23 mouse cellular contexts compared by ENCODE assay signal in the genomic region with DNA sequence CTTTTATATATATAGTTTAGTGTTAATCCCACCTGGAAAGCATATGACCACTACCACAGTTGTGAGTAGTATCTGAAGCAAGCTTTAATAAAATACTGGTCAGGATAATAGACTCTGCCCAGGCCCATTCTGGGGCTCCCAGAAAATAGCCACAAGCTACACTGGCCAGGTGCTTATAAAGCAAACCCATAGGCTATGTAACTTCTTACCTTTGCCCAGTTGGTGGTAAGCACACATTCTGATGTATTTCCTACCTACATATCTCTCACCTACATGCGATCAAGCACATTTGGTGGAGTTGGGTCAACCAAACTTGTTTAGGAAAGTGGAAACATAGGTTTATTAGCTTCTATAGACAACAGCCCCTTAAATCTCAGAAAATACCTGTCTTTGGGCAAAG.
"Had no signal": no experiment of that assay in that cellular context is flagged by ENCODE, and none has a peak within 500 bp of the region (broad histone marks: within the 10 kb centered on the region; RNA-seq: fewer than 3 reads in every experiment).

No protein-coding gene starts in this region.

- H3K4me2 ChIP-seq: heart, embryonic 12.5 days; hindbrain, embryonic 12.5 days; hindbrain, embryonic 14.5 days; limb, embryonic 13.5 days; limb, embryonic 15.5 days; liver, embryonic 12.5 days had no signal

- H3K4me1 ChIP-seq: heart, embryonic 10.5 days; heart, embryonic 12.5 days; hindbrain, embryonic 12.5 days; limb, embryonic 15.5 days; liver, embryonic 12.5 days had no signal

- H3K9ac ChIP-seq: heart, embryonic 12.5 days; hindbrain, embryonic 12.5 days; hindbrain, embryonic 14.5 days; limb, embryonic 13.5 days; limb, embryonic 15.5 days; liver, embryonic 12.5 days had no signal

- H3K9me3 ChIP-seq: heart, embryonic 10.5 days; heart, embryonic 12.5 days; hindbrain, embryonic 10.5 days; hindbrain, embryonic 12.5 days; limb, embryonic 13.5 days; limb, embryonic 15.5 days; liver, embryonic 12.5 days had no signal

- H3K36me3 ChIP-seq: heart, embryonic 10.5 days; heart, embryonic 12.5 days; hindbrain, embryonic 10.5 days; hindbrain, embryonic 12.5 days; limb, embryonic 13.5 days; limb, embryonic 15.5 days; liver, embryonic 12.5 days had no signal

- H3K27me3 ChIP-seq: heart, embryonic 12.5 days; hindbrain, embryonic 12.5 days; limb, embryonic 13.5 days; limb, embryonic 15.5 days; liver, embryonic 12.5 days had no signal

- ATAC-seq: hindbrain, embryonic 16.5 days; inflammation-experienced regulatory T-cells, adult 6 months; liver, embryonic 12.5 days had no signal

- H3K27ac ChIP-seq: gastrocnemius, adult 2 months; heart, embryonic 10.5 days; hindbrain, embryonic 10.5 days; hindbrain, embryonic 12.5 days; hindbrain, embryonic 14.5 days; layer of hippocampus, adult 2 months; left cerebral cortex, adult 2 months; limb, embryonic 13.5 days; limb, embryonic 15.5 days; liver, embryonic 12.5 days had no signal

- H3K4me3 ChIP-seq: gastrocnemius, adult 2 months; heart, embryonic 10.5 days; heart, embryonic 12.5 days; hindbrain, embryonic 10.5 days; hindbrain, embryonic 12.5 days; layer of hippocampus, adult 2 months; left cerebral cortex, adult 2 months; limb, embryonic 13.5 days; limb, embryonic 15.5 days; liver, embryonic 12.5 days had no signal

- DNase-seq: gastrocnemius, adult 2 months; gastrocnemius, postnatal 10 days; gastrocnemius, postnatal 25 days; heart, adult 18-20 months; heart, postnatal 10 days; heart, postnatal 4 days; kidney, adult 18-20 months; kidney, adult 8-10 months; kidney, postnatal 10 days; kidney, postnatal 25 days; kidney, postnatal 4 days had no signal
